Mouse (Mus musculus) neural tube, embryonic 15.5 days (tissue): Measurements from ENCODE around the gene Tbx2. TPM values are rescaled to one million over a fixed set of nuclear protein-coding genes. Genes with fewer than 3 reads are reported as not detected.

Experiments
- ATAC-seq: fragments of 200-750 bp; cut with Nextera tagmentation; 2 replicates; pipeline ENCODE4 v1.8.0; 2017; ENCODE audit warnings: mild to moderate bottlenecking, moderate TSS enrichment, moderate library complexity; ENCODE audit not compliant: low FRiP score
- H3K27ac ChIP-seq: fragments of 300-500 bp; sonication (generic); replicated peaks from 2 replicates; pipeline ENCODE4 v1.5.1; 2015; ENCODE audit warnings: mild to moderate bottlenecking, inconsistent platforms
- H3K27me3 ChIP-seq: fragments of 300-500 bp; sonication (generic); replicated peaks from 2 replicates; pipeline ENCODE4 v1.6.1; 2015; ENCODE audit warnings: inconsistent platforms
- H3K36me3 ChIP-seq: fragments of 300-500 bp; sonication (generic); 2 replicates; pipeline ENCODE4 v1.6.1; 2015; ENCODE audit warnings: inconsistent platforms
- H3K4me1 ChIP-seq: fragments of 300-500 bp; sonication (generic); 2 replicates; pipeline ENCODE4 v1.6.1; 2015; ENCODE audit warnings: inconsistent platforms
- H3K4me2 ChIP-seq: fragments of 300-500 bp; sonication (generic); 2 replicates; pipeline ENCODE4 v1.6.1; 2015; ENCODE audit warnings: inconsistent platforms, mild to moderate bottlenecking, moderate library complexity
- H3K4me3 ChIP-seq: fragments of 300-500 bp; sonication (generic); replicated peaks from 2 replicates; pipeline ENCODE4 v1.5.1; 2015; ENCODE audit warnings: mild to moderate bottlenecking, inconsistent platforms
- H3K9ac ChIP-seq: fragments of 300-500 bp; sonication (generic); replicated peaks from 2 replicates; pipeline ENCODE4 v1.6.1; 2015; ENCODE audit warnings: mild to moderate bottlenecking, inconsistent platforms
- H3K9me3 ChIP-seq: fragments of 300-500 bp; sonication (generic); replicated peaks from 2 replicates; pipeline ENCODE4 v1.6.1; 2016; ENCODE audit warnings: inconsistent platforms
- WGBS: fragments of 180-500 bp; shearing (Covaris S2); methylation state at CpG from one replicate; pipeline ENCODE4 v1.1.7; 2015; ENCODE audit warnings: mixed read lengths; 5-methylcytosine and 5-hydroxymethylcytosine counted together
- polyA plus RNA-seq: library from polyadenylated mRNA; unstranded; fragments of >200 nt; fragmentation: Nextera tagmentation; extraction: Ambion mirVana; gene quantifications from 2 replicates; pipeline ENCODE4 v1.2.1, GENCODE M21; 2015

The Tbx2 gene
- polyA plus RNA-seq, 1 experiment from 2014 or later: 1.4 TPM

GRCm38 (mm10) chr11:85811229-85811628, 21.1 kb upstream of the Tbx2 start:
- ATAC-seq: no peak
- H3K4me1 ChIP-seq: peaks cover 9% of the 10 kb centered on the region; the same call in 1 of the 2 replicates
- no peaks in the 10 kb centered on the region for H3K36me3 ChIP-seq
- H3K27me3 ChIP-seq: no peaks in the 10 kb centered on the region
- no peak overlapping the region for H3K27ac ChIP-seq
- H3K4me3 ChIP-seq: no peak overlapping the region
- WGBS: 84% methylated on average over 4 of the region's 4 CpGs
- no peak overlapping the region for H3K4me2 ChIP-seq
- H3K9ac ChIP-seq: no peak overlapping the region
- no peaks in the 10 kb centered on the region for H3K9me3 ChIP-seq

- Histone ChIP-seq H3K27me3 (no peaks in the 10 kb centered on the region), H3K4me3 (no peak overlapping the region), H3K9me3 (no peaks in the 10 kb centered on the region), H3K27ac (no peak overlapping the region), H3K4me2 (no peak overlapping the region), H3K9ac (no peak overlapping the region), H3K4me1 (peaks cover 9% of the 10 kb centered on the region; the same call in 1 of the 2 replicates), H3K36me3 (no peaks in the 10 kb centered on the region)
- 92% methylated on average over 5 of the region's 5 CpGs for WGBS
- no peak for ATAC-seq
Observed at GRCm38 (mm10) chr11:85811676-85812075, 20.7 kb upstream of the Tbx2 start.

DNA sequence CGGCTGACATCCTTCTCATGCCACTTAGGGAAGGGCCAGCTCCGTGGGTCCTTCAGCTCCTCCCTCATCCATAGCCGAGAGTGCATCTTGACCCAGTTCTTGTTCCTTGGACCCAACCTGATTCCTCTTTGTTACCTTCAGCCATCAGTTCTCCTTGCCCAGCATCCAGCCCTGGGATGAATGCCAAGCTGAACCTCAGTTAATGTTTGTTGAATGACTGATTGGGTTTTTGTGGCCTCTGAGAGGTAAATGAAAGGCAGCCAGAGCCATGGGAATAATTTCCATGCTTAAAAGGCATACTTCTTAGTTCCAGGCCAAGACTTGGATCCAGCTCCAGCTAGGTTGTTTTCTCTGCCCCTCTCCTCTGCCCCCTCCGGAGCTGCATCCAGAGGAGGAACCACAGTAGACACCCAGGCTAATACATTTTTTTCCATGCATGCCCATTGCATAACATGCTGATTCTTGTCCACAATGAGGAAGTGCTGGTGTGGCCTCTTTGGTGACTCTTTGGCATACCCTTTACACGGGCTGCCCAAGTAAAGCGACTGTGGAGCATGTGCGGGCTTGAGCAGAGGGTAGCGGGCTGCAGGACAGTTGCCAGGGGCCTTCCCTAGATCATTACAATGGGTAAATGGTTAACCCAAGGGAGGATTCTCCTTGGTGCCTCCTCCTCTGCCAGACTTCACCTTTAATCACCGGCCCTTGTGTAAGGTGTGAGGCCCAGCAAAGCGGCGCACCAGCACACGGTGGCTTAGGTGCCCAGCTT, 20.0 kb upstream of the Tbx2 start:
- no peak overlapping the region for H3K4me2 ChIP-seq
- H3K4me1 ChIP-seq: peaks cover 9% of the 10 kb centered on the region; the same call in 1 of the 2 replicates
- ATAC-seq: no peak
- no peaks in the 10 kb centered on the region for H3K9me3 ChIP-seq
- H3K4me3 ChIP-seq: no peak overlapping the region
- no peak overlapping the region for H3K27ac ChIP-seq
- WGBS: 89% methylated on average over 12 of the region's 12 CpGs
- no peaks in the 10 kb centered on the region for H3K36me3 ChIP-seq
- H3K9ac ChIP-seq: no peak overlapping the region
- no peaks in the 10 kb centered on the region for H3K27me3 ChIP-seq

GRCm38 (mm10) chr11:85814678-85815077, 17.7 kb upstream of the Tbx2 start:
- no peak overlapping the region for H3K9ac ChIP-seq
- no peak overlapping the region for H3K4me3 ChIP-seq
- no peaks in the 10 kb centered on the region for H3K36me3 ChIP-seq
- peaks cover 9% of the 10 kb centered on the region; the same call in 1 of the 2 replicates for H3K4me1 ChIP-seq
- H3K27me3 ChIP-seq: no peaks in the 10 kb centered on the region
- 23% methylated on average over 4 of the region's 4 CpGs for WGBS
- no peak overlapping the region for H3K27ac ChIP-seq
- no peaks in the 10 kb centered on the region for H3K9me3 ChIP-seq
- no peak overlapping the region for H3K4me2 ChIP-seq
- ATAC-seq: no peak

DNA sequence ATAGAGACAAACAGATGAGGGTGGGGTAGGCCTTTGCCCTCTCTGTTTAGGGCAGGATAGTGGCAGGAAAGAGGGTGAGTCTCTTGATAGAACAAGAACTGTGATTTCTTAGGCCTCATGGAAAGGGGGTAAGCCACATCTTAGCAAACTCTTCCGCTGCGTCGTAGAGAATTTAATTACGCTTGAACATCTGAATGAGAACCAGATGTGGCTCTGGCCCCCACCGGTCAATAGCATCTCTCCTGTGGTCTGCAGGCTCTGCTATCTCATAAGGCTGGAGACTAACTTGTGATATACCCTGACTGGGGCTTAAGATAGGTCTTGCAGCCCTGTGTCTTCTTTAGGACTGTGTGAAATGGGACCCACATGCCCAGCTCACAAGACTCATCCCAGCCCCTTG, 15.9 kb upstream of the Tbx2 start:
- Histone ChIP-seq H3K4me3 (no peak overlapping the region), H3K4me1 (peaks cover 9% of the 10 kb centered on the region; the same call in 1 of the 2 replicates), H3K9me3 (no peaks in the 10 kb centered on the region), H3K27ac (no peak overlapping the region), H3K9ac (no peak overlapping the region), H3K4me2 (no peak overlapping the region), H3K36me3 (no peaks in the 10 kb centered on the region), H3K27me3 (no peaks in the 10 kb centered on the region)
- no peak for ATAC-seq
- WGBS: 82% methylated on average over 5 of the region's 5 CpGs

- H3K4me2 ChIP-seq: no peak overlapping the region
- H3K4me3 ChIP-seq: no peak overlapping the region
- no peak for ATAC-seq
- no peak overlapping the region for H3K9ac ChIP-seq
- H3K27me3 ChIP-seq: no peaks in the 10 kb centered on the region; the same call in 1 of the 2 replicates
- H3K9me3 ChIP-seq: no peaks in the 10 kb centered on the region
- WGBS: 89% methylated on average over 3 of the region's 3 CpGs
- no peaks in the 10 kb centered on the region for H3K36me3 ChIP-seq
- peaks cover 9% of the 10 kb centered on the region; the same call in 1 of the 2 replicates for H3K4me1 ChIP-seq
- no peak overlapping the region for H3K27ac ChIP-seq
Observed at GRCm38 (mm10) chr11:85818401-85818800, 13.9 kb upstream of the Tbx2 start.

DNA sequence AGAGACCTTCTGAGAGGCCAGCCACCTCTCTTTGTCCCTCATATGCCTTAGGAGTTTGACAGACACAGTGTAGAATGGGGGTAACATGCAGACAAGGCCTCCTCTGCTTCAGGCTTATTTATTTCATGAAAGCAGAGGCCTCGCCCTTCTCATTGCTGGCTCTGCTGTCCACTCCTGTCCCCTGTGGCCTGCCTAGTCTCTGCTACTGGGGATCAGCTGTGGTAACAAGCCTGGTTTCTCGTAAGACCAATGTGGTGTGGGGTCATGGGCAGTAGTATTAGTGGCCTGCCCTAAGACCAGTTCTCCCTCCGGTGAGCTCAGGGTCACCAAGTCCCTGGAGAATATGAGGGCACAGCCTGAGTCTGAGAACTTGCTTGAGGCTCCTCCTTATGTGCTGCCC, 11.4 kb upstream of the Tbx2 start:
- WGBS: 91% methylated on average over 3 of the region's 3 CpGs
- Histone ChIP-seq H3K27me3 (peaks cover 25% of the 10 kb centered on the region), H3K9ac (no peak overlapping the region), H3K36me3 (no peaks in the 10 kb centered on the region), H3K4me1 (no peaks in the 10 kb centered on the region), H3K9me3 (no peaks in the 10 kb centered on the region), H3K4me2 (no peak overlapping the region), H3K27ac (no peak overlapping the region), H3K4me3 (no peak overlapping the region)
- ATAC-seq: no peak

GRCm38 (mm10) chr11:85821659-85822058, 10.7 kb upstream of the Tbx2 start:
- no peak overlapping the region for H3K27ac ChIP-seq
- peaks cover 32% of the 10 kb centered on the region for H3K27me3 ChIP-seq
- WGBS: 75% methylated on average over 9 of the region's 9 CpGs
- no peaks in the 10 kb centered on the region for H3K36me3 ChIP-seq
- H3K4me3 ChIP-seq: no peak overlapping the region
- no peaks in the 10 kb centered on the region for H3K4me1 ChIP-seq
- ATAC-seq: no peak
- H3K4me2 ChIP-seq: no peak overlapping the region
- no peak overlapping the region for H3K9ac ChIP-seq
- H3K9me3 ChIP-seq: no peaks in the 10 kb centered on the region

DNA sequence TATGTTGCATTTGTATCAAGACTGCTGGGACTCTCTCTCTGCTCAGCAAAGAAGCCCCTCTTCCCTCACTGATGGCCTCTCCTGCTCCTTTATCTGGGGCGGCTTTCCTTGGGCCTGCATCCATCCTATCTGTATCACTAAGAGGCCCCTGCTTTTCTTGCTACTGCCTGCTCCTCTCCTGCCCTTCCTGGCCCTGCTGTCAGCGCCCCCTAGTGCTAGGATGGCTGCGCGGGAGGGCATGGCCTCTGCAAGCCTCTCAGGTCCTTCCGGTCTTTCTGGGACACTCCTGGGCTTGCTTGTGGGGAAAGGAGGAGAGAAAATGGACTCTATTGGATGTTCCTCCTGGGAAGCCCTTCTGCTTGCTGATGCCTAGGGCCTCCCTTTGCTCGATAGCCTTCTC, 9.2 kb upstream of the Tbx2 start:
- no peak overlapping the region for H3K4me2 ChIP-seq
- H3K27me3 ChIP-seq: peaks cover 46% of the 10 kb centered on the region
- H3K27ac ChIP-seq: no peak overlapping the region
- ATAC-seq: no peak
- WGBS: 14% methylated on average over 6 of the region's 6 CpGs
- H3K4me1 ChIP-seq: no peaks in the 10 kb centered on the region
- no peak overlapping the region for H3K9ac ChIP-seq
- H3K36me3 ChIP-seq: no peaks in the 10 kb centered on the region
- H3K4me3 ChIP-seq: no peak overlapping the region
- H3K9me3 ChIP-seq: no peaks in the 10 kb centered on the region

GRCm38 (mm10) chr11:85823794-85824193, 8.6 kb upstream of the Tbx2 start:
- Histone ChIP-seq H3K4me2 (no peak overlapping the region), H3K4me3 (no peak overlapping the region), H3K27me3 (peaks cover 52% of the 10 kb centered on the region), H3K9me3 (no peaks in the 10 kb centered on the region), H3K9ac (no peak overlapping the region), H3K36me3 (no peaks in the 10 kb centered on the region), H3K27ac (no peak overlapping the region), H3K4me1 (no peaks in the 10 kb centered on the region)
- no peak for ATAC-seq
- WGBS: 97% methylated on average over 4 of the region's 4 CpGs

- Histone ChIP-seq H3K27ac (no peak overlapping the region), H3K9me3 (no peaks in the 10 kb centered on the region), H3K4me3 (no peak overlapping the region), H3K36me3 (no peaks in the 10 kb centered on the region), H3K27me3 (peaks cover 63% of the 10 kb centered on the region), H3K4me1 (peaks cover 10% of the 10 kb centered on the region), H3K9ac (no peak overlapping the region), H3K4me2 (no peak overlapping the region)
- 79% methylated on average over 10 of the region's 10 CpGs for WGBS
- no peak for ATAC-seq
Observed at GRCm38 (mm10) chr11:85825031-85825430, 7.3 kb upstream of the Tbx2 start.

DNA sequence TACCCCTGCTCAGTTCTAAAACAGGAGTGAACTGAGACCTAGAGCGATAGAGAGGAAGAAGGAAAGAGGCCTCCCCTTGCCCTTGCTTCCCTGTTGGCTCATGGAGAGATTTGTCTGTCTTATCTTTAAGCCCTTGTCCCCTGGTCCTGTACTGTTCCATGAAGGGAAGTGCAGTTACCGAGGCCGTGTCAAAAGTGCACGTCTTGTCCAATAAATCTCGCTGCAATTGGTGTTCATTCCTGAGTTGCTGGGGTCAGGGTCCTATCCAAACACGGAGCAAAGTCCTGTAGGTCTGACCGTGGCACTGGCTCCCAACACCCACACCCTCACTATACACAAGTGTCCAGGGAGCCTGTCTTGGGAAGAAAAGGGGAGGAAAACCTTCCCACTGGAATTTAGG, 6.5 kb upstream of the Tbx2 start:
- Histone ChIP-seq H3K27ac (no peak overlapping the region), H3K27me3 (peaks cover 71% of the 10 kb centered on the region), H3K4me1 (peaks cover 13% of the 10 kb centered on the region), H3K9ac (no peak overlapping the region), H3K9me3 (no peaks in the 10 kb centered on the region), H3K4me3 (no peak overlapping the region), H3K36me3 (no peaks in the 10 kb centered on the region), H3K4me2 (no peak overlapping the region)
- no peak for ATAC-seq
- WGBS: 68% methylated on average over 7 of the region's 7 CpGs
